Mouse (Mus musculus) layer of hippocampus, adult 11-12 months (tissue): ENCODE data around the gene Ensa.

Experiments
- DNase-seq: peaks from one replicate; pipeline ENCODE4 v3.0.0; 2022; ENCODE audit warnings: low spot score

Gene Ensa

GRCm38 (mm10) chr3:95680673-95681072, 55.9 kb downstream of the Ensa start:
- no peak for DNase-seq

- DNase-seq, result no peak
These were observed 56.6 kb downstream of the Ensa start for GRCm38 (mm10) chr3:95681365-95681764.
